Mouse (Mus musculus): ENCODE measurements around the gene AC109138.7. TPM values are rescaled to one million over a fixed set of nuclear protein-coding genes. Genes with fewer than 3 reads are reported as not detected.

AC109138.7 gene
- polyA plus RNA-seq, 1 experiment from 2014 or later: not detected

- WGBS: 32% methylated on average over 14 of the region's 14 CpGs
- Histone ChIP-seq H3K4me3 (ENCODE audit: low read length) (no peak overlapping the region), H3K27ac (ENCODE audit: low read length) (peak overlapping the region; percentile 87), H3K4me2 (ENCODE audit: low read depth, low read length) (peak overlapping the region; percentile 22; the same call in 1 of the 2 replicates), H3K9ac (ENCODE audit: low read length) (peak overlapping the region; percentile 3), H3K27me3 (ENCODE audit: control insufficient read depth, insufficient read depth, low read depth, low read length) (no peaks in the 10 kb centered on the region), H3K36me3 (ENCODE audit: control insufficient read depth, insufficient read depth, low read length) (no peaks in the 10 kb centered on the region), H3K4me1 (replicated peaks; ENCODE audit: control insufficient read depth, insufficient read depth, low read length) (peaks cover 32% of the 10 kb centered on the region), H3K9me3 (ENCODE audit: control insufficient read depth, low read length) (no peaks in the 10 kb centered on the region)
- ATAC-seq (ENCODE audit: low read depth): peak; percentile 61
Observed at GRCm38 (mm10) chr19:4220957-4221743, 7.0 kb downstream of the AC109138.7 start.

GRCm38 (mm10) chr19:4222165-4222564 lies 8.0 kb downstream of the AC109138.7 start:
- no peaks in the 10 kb centered on the region for H3K9me3 ChIP-seq (ENCODE audit: control insufficient read depth, low read length)
- ATAC-seq (ENCODE audit: low read depth): peak; percentile 21; the same call in 1 of the 2 replicates
- no peak overlapping the region for H3K4me2 ChIP-seq (ENCODE audit: low read depth, low read length)
- peaks cover 22% of the 10 kb centered on the region for H3K4me1 ChIP-seq (replicated peaks; ENCODE audit: control insufficient read depth, insufficient read depth, low read length)
- H3K27ac ChIP-seq (ENCODE audit: low read length): no peak overlapping the region; the same call in 1 of the 2 replicates
- 54% methylated on average over 11 of the region's 11 CpGs for WGBS
- no peak overlapping the region for H3K4me3 ChIP-seq (ENCODE audit: low read length)
- H3K36me3 ChIP-seq (ENCODE audit: control insufficient read depth, insufficient read depth, low read length): no peaks in the 10 kb centered on the region
- no peaks in the 10 kb centered on the region; the same call in 1 of the 2 replicates for H3K27me3 ChIP-seq (ENCODE audit: control insufficient read depth, insufficient read depth, low read depth, low read length)
- H3K9ac ChIP-seq (ENCODE audit: low read length): no peak overlapping the region

GRCm38 (mm10) chr19:4226779-4227178 lies 12.6 kb downstream of the AC109138.7 start:
- Histone ChIP-seq H3K9me3 (ENCODE audit: control insufficient read depth, low read length) (no peaks in the 10 kb centered on the region), H3K4me1 (replicated peaks; ENCODE audit: control insufficient read depth, insufficient read depth, low read length) (peaks cover 14% of the 10 kb centered on the region), H3K4me3 (ENCODE audit: low read length) (no peak overlapping the region), H3K27ac (ENCODE audit: low read length) (no peak overlapping the region), H3K36me3 (ENCODE audit: control insufficient read depth, insufficient read depth, low read length) (no peaks in the 10 kb centered on the region), H3K9ac (ENCODE audit: low read length) (no peak overlapping the region), H3K4me2 (ENCODE audit: low read depth, low read length) (no peak overlapping the region), H3K27me3 (ENCODE audit: control insufficient read depth, insufficient read depth, low read depth, low read length) (no peaks in the 10 kb centered on the region; the same call in 1 of the 2 replicates)
- 82% methylated on average over 7 of the region's 7 CpGs for WGBS
- ATAC-seq (ENCODE audit: low read depth): no peak

- no peaks in the 10 kb centered on the region for H3K36me3 ChIP-seq (ENCODE audit: control insufficient read depth, insufficient read depth, low read length)
Observed at GRCm38 (mm10) chr19:4227446-4227845, 13.3 kb downstream of the AC109138.7 start.

GRCm38 (mm10) chr19:4227894-4228678 lies 13.9 kb downstream of the AC109138.7 start:
- Histone ChIP-seq H3K9me3 (ENCODE audit: control insufficient read depth, low read length) (no peaks in the 10 kb centered on the region), H3K27ac (ENCODE audit: low read length) (peak overlapping the region; percentile 1; the same call in 1 of the 2 replicates), H3K27me3 (ENCODE audit: control insufficient read depth, insufficient read depth, low read depth, low read length) (no peaks in the 10 kb centered on the region; the same call in 1 of the 2 replicates), H3K4me3 (ENCODE audit: low read length) (no peak overlapping the region), H3K4me2 (ENCODE audit: low read depth, low read length) (peak overlapping the region; percentile 16; the same call in 1 of the 2 replicates), H3K4me1 (replicated peaks; ENCODE audit: control insufficient read depth, insufficient read depth, low read length) (peaks cover 19% of the 10 kb centered on the region), H3K9ac (ENCODE audit: low read length) (peak overlapping the region; percentile 24; the same call in 1 of the 2 replicates), H3K36me3 (ENCODE audit: control insufficient read depth, insufficient read depth, low read length) (no peaks in the 10 kb centered on the region)
- WGBS: 9% methylated on average over 8 of the region's 8 CpGs
- ATAC-seq (ENCODE audit: low read depth): peak; percentile 32; the same call in 1 of the 2 replicates

More at GRCm38 (mm10) chr19:4227446-4227845, 13.3 kb downstream of the AC109138.7 start:
- Histone ChIP-seq H3K9ac (ENCODE audit: low read length) (peak overlapping the region; percentile 24; the same call in 1 of the 2 replicates), H3K27me3 (ENCODE audit: control insufficient read depth, insufficient read depth, low read depth, low read length) (no peaks in the 10 kb centered on the region; the same call in 1 of the 2 replicates), H3K4me3 (ENCODE audit: low read length) (no peak overlapping the region), H3K4me2 (ENCODE audit: low read depth, low read length) (no peak overlapping the region), H3K9me3 (ENCODE audit: control insufficient read depth, low read length) (no peaks in the 10 kb centered on the region), H3K27ac (ENCODE audit: low read length) (0 out of 2 replicates have a peak overlapping the region, but pooled peaks have one; percentile 1), H3K4me1 (replicated peaks; ENCODE audit: control insufficient read depth, insufficient read depth, low read length) (peaks cover 17% of the 10 kb centered on the region)
- no peak for ATAC-seq (ENCODE audit: low read depth)
- WGBS: 47% methylated on average over 5 of the region's 5 CpGs

GRCm38 (mm10) chr19:4228891-4229290 lies 14.7 kb downstream of the AC109138.7 start:
- H3K9me3 ChIP-seq (ENCODE audit: control insufficient read depth, low read length): no peaks in the 10 kb centered on the region
- WGBS: 71% methylated on average over 4 of the region's 4 CpGs
- no peaks in the 10 kb centered on the region for H3K36me3 ChIP-seq (ENCODE audit: control insufficient read depth, insufficient read depth, low read length)
- H3K9ac ChIP-seq (ENCODE audit: low read length): no peak overlapping the region
- no peak overlapping the region for H3K27ac ChIP-seq (ENCODE audit: low read length)
- ATAC-seq (ENCODE audit: low read depth): no peak
- no peak overlapping the region for H3K4me3 ChIP-seq (ENCODE audit: low read length)
- H3K4me1 ChIP-seq (replicated peaks; ENCODE audit: control insufficient read depth, insufficient read depth, low read length): peaks cover 19% of the 10 kb centered on the region
- H3K27me3 ChIP-seq (ENCODE audit: control insufficient read depth, insufficient read depth, low read depth, low read length): no peaks in the 10 kb centered on the region; the same call in 1 of the 2 replicates
- H3K4me2 ChIP-seq (ENCODE audit: low read depth, low read length): no peak overlapping the region

- peaks cover 19% of the 10 kb centered on the region for H3K4me1 ChIP-seq (replicated peaks; ENCODE audit: control insufficient read depth, insufficient read depth, low read length)
- H3K9me3 ChIP-seq (ENCODE audit: control insufficient read depth, low read length): no peaks in the 10 kb centered on the region
- H3K9ac ChIP-seq (ENCODE audit: low read length): no peak overlapping the region
- no peak overlapping the region for H3K27ac ChIP-seq (ENCODE audit: low read length)
- no peak overlapping the region for H3K4me3 ChIP-seq (ENCODE audit: low read length)
- ATAC-seq (ENCODE audit: low read depth): no peak
- 48% methylated on average over 6 of the region's 9 CpGs for WGBS
- H3K27me3 ChIP-seq (ENCODE audit: control insufficient read depth, insufficient read depth, low read depth, low read length): no peaks in the 10 kb centered on the region; the same call in 1 of the 2 replicates
- H3K36me3 ChIP-seq (ENCODE audit: control insufficient read depth, insufficient read depth, low read length): no peaks in the 10 kb centered on the region
- no peak overlapping the region for H3K4me2 ChIP-seq (ENCODE audit: low read depth, low read length)
Observed at GRCm38 (mm10) chr19:4229451-4230076, 15.4 kb downstream of the AC109138.7 start.

- no peak overlapping the region for H3K4me2 ChIP-seq (ENCODE audit: low read depth, low read length)
- WGBS: 69% methylated on average over 8 of the region's 8 CpGs
- H3K27ac ChIP-seq (ENCODE audit: low read length): no peak overlapping the region
- no peak overlapping the region for H3K4me3 ChIP-seq (ENCODE audit: low read length)
- no peaks in the 10 kb centered on the region for H3K9me3 ChIP-seq (ENCODE audit: control insufficient read depth, low read length)
- no peak overlapping the region for H3K9ac ChIP-seq (ENCODE audit: low read length)
- H3K4me1 ChIP-seq (replicated peaks; ENCODE audit: control insufficient read depth, insufficient read depth, low read length): peaks cover 19% of the 10 kb centered on the region
- H3K36me3 ChIP-seq (ENCODE audit: control insufficient read depth, insufficient read depth, low read length): no peaks in the 10 kb centered on the region
- ATAC-seq (ENCODE audit: low read depth): no peak
- no peaks in the 10 kb centered on the region; the same call in 1 of the 2 replicates for H3K27me3 ChIP-seq (ENCODE audit: control insufficient read depth, insufficient read depth, low read depth, low read length)
Observed at GRCm38 (mm10) chr19:4230415-4230814, 16.3 kb downstream of the AC109138.7 start.
